Mouse (Mus musculus) urinary bladder, postnatal 4 days (tissue): ENCODE data around the gene Dab2ip.

ENCODE experiments used
- DNase-seq, 2 experiments: peaks; one replicate each; pipeline ENCODE4 v3.0.0; 2021 to 2022; ENCODE audit warnings: low spot score in 2 of 2

The Dab2ip gene

DNA sequence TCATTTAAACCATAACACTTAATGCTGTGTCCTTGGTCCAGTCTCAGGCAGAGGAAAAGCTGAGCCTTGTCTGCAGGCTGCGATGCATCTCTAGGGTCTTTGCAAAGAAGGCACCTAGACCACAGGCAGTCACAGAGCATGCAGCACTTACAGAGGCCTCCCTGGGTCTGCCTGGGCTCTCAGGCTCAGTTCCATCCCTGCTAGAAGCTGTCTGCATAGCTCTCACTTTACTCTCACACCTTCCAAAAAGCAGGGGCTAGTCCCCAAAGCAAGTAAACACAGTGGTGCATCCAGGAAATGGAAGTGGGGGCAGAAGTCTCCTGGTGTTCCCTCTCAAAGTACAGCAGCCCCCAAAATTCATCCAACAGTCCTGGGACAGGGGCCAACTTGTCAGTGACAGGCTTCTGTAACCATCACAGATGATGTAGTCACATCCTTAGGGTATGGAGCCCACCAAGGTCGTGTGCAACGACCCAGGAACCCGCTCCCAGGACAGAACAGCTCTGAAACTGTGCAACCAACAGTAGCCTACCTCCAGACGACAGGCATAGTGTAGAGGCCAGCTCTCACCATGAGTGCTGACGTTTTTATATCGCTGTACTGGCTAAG is 192.6 kb downstream of the Dab2ip start:
- no peak for DNase-seq

DNA sequence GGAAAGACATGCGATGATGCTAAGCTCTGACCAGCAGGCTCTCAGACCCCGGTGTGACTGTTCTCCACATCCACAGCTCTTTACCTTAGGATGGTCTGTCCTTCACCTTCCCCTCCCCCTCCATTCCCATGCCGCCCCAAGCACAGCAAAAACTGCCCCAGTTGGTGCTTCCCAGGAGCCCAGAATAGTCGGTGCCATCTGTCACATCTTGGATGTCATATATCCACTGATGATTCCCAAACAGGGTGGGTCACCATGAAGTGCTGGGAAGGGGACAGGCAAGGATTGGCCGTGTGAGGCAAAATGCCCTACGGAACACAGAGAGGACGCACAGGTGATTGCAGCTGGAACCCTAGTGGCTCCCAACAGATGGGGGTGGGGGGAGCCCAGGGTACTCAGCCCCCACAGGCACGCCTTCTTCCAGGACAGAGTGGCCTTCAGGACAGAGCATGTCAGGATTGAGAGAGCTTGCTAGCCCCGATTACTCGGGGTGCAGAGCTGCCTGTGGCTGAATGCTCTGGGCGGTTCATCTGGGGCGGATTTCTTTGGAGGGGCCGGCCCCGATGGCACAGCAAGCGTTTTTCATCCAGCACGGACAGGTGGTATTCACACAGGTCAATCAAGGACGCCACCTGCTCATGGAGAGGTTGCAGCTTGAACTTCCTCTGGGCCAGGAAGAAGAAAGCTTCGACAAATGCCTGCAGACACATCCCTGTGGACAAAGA is 193.9 kb downstream of the Dab2ip start:
- no peak for DNase-seq

GRCm38 (mm10) chr2:35756467-35756866 is 198.4 kb downstream of the Dab2ip start:
- DNase-seq = no peak

DNA sequence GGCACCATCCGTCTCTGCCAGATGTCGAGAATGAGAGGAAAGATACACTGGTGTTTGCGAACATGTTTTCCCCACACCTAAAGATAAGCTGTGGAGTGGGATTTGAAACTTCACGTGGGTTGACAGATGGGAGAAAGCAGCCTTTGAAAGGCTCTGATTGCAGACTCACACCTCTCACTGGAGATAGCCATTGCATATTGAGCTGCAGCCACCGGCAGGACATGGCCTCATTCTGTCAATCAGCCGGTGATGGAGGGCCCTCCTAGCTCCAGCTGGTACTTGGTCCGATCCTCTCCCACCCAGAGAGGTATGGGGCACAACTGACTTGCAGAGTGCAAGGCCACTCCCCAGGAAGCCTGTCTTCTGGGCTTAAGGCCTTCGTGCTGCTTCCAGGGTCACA is 202.3 kb downstream of the Dab2ip start:
- DNase-seq = no peak

GRCm38 (mm10) chr2:35760867-35761266 is 202.8 kb downstream of the Dab2ip start:
- no peak for DNase-seq

- no peak for DNase-seq
Observed at GRCm38 (mm10) chr2:35761458-35761857, 203.4 kb downstream of the Dab2ip start.

GRCm38 (mm10) chr2:35763818-35764217 is 205.8 kb downstream of the Dab2ip start:
- DNase-seq = no peak

- no peak for DNase-seq
Observed at GRCm38 (mm10) chr2:35764328-35764727, 206.3 kb downstream of the Dab2ip start.

DNA sequence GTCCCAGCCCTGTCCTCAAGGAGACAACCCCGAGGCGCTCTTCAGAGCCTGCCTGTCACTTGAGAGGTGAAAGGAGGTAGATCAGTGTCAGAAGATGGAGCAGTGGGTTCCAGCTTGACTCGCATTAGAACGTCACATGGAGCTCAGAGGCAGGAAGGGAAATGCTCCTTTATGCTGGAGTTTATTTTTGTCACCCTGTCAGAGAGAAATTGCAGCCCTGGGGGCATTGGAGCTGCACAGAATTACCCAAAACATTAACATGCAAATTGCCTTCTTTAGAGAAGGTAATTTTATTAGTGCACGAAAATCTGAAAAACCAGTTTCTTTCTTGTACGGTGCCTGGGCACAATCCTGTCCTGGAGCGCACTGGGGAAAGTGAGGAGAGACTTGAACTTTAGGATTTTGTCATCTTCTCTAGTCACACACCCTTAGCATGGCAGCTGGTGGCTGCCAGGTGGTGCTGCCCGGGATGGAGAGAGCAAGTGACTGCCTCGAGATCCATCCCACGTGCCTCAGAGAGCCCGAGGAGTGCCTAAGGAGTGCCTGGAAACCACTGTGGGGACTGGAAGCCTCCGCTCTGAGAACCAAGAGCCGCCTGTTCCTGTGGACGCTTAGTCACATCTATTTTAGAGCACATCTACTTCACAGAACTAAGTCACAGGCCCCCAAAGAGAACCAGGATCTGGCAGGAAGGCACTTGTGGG is 209.9 kb downstream of the Dab2ip start:
- DNase-seq = no peak

GRCm38 (mm10) chr2:35768538-35769238 is 210.6 kb downstream of the Dab2ip start:
- DNase-seq = no peak

GRCm38 (mm10) chr2:35769398-35769797 is 211.3 kb downstream of the Dab2ip start:
- DNase-seq = no peak

DNA sequence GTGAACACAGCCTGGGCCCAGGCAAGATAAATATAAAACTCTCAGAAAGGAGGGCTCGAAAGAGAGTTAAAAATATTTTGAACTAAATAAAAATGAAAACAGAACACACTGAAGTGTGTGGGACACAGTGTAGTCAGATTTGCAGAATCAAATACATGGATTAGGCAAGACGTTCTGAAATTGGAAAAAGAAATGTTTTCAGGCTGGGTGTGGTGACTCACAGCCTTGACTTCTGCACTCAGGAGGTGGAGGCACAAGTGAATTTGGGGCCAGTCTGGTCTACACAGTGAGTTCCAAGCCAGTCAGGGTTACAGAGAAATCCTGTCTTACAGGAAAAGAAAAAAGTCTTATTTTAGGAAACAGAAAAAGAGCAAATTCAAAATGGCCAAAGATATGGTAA is 212.5 kb downstream of the Dab2ip start:
- DNase-seq = no peak

GRCm38 (mm10) chr2:35775651-35776055 is 217.6 kb downstream of the Dab2ip start:
- no peak for DNase-seq

GRCm38 (mm10) chr2:35776935-35777334 is 218.9 kb downstream of the Dab2ip start:
- no peak for DNase-seq

GRCm38 (mm10) chr2:35779266-35779665 is 221.2 kb downstream of the Dab2ip start:
- DNase-seq = no peak
